Mouse (Mus musculus) lung, embryonic 16.5 days (tissue): ENCODE measurements around the gene Klhdc10. TPM values are rescaled to one million over a fixed set of nuclear protein-coding genes. Genes with fewer than 3 reads are reported as not detected.

ENCODE experiments used
- ATAC-seq: fragments of 200-750 bp; cut with Nextera tagmentation; 2 replicates; pipeline ENCODE4 v1.8.0; 2017; ENCODE audit warnings: low read depth, mild to moderate bottlenecking, moderate library complexity
- H3K27ac ChIP-seq: fragments of 300-500 bp; sonication (generic); 2 replicates; pipeline ENCODE4 v1.5.1; 2014; ENCODE audit warnings: mild to moderate bottlenecking, control low read depth, low read length
- H3K27me3 ChIP-seq: fragments of 300-500 bp; sonication (generic); 2 replicates; pipeline ENCODE4 v1.6.1; 2014; ENCODE audit warnings: low read depth, low read length, mixed read lengths; ENCODE audit not compliant: control insufficient read depth, insufficient read depth
- H3K36me3 ChIP-seq: fragments of 300-500 bp; sonication (generic); 2 replicates; pipeline ENCODE4 v1.6.1; 2014; ENCODE audit warnings: low read length; ENCODE audit not compliant: control insufficient read depth, insufficient read depth
- H3K4me1 ChIP-seq: fragments of 300-500 bp; sonication (generic); replicated peaks from 2 replicates; pipeline ENCODE4 v1.6.1; 2014; ENCODE audit warnings: low read length, mixed read lengths; ENCODE audit not compliant: control insufficient read depth, insufficient read depth
- H3K4me2 ChIP-seq: fragments of 300-500 bp; sonication (generic); 2 replicates; pipeline ENCODE4 v1.6.1; 2014; ENCODE audit warnings: low read depth, low read length, control low read depth
- H3K4me3 ChIP-seq: fragments of 300-500 bp; sonication (generic); 2 replicates; pipeline ENCODE4 v1.5.1; 2014; ENCODE audit warnings: mild to moderate bottlenecking, low read length, control low read depth
- H3K9ac ChIP-seq: fragments of 300-500 bp; sonication (generic); 2 replicates; pipeline ENCODE4 v1.6.1; 2014; ENCODE audit warnings: low read length, control low read depth
- H3K9me3 ChIP-seq: fragments of 300-500 bp; sonication (generic); 2 replicates; pipeline ENCODE4 v1.6.1; 2016; ENCODE audit warnings: low read length; ENCODE audit not compliant: control insufficient read depth
- WGBS: fragments of 180-500 bp; shearing (Covaris S2); extraction: QIAGEN DNeasy Blood & Tissue Kit; methylation state at CpG from one replicate; pipeline ENCODE4 v1.1.7; 2014; 5-methylcytosine and 5-hydroxymethylcytosine counted together
- polyA plus RNA-seq: library from polyadenylated mRNA; unstranded; fragments of >200 nt; fragmentation: Nextera tagmentation; extraction: Ambion mirVana; gene quantifications from 2 replicates; pipeline ENCODE4 v1.2.1, GENCODE M21; 2015

The Klhdc10 gene
- polyA plus RNA-seq, 1 experiment from 2014 or later = 22.6 TPM

DNA sequence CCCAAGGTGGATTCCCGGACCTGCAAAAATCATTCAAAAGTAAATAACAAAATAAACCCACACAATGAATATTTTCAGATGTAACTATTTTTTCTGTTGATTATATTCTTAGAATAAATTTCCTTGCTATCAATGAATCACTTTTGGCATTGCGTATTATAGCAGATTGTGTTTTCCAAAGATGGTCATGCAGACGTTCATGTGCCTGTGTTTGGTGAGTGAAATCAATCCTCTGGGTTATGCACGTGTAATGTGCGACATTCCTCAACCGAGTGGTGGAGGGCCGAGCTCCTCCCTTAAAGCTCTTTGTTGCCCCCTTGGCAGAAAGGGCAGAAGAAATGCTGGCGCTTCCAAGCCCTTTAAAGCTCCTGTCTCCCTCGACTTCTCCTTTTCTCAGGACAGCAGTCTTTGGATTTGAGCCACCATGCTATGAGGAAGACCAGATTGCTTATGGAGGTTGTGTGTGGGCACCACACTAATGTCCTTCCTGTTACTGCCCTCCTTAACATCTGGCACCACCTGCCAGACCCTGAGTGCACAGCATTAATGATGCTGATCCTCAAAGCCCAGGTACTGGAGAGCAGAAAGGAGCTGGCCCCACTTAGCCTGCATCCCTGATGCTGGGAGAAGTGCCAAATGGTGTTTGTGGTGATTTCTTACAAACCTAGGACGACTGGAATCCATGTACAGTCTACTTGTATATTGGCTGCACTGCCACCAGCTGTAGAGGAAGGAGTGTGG lies 74.5 kb downstream of the Klhdc10 start:
- peaks cover 3% of the 10 kb centered on the region; the same call in 1 of the 2 replicates for H3K36me3 ChIP-seq
- no peaks in the 10 kb centered on the region for H3K9me3 ChIP-seq
- no peak overlapping the region for H3K4me2 ChIP-seq
- H3K4me1 ChIP-seq = peaks cover 13% of the 10 kb centered on the region
- 38% methylated on average over 10 of the region's 10 CpGs for WGBS
- H3K4me3 ChIP-seq = no peak overlapping the region
- H3K27ac ChIP-seq = peak overlapping the region; percentile 95
- H3K27me3 ChIP-seq = no peaks in the 10 kb centered on the region
- ATAC-seq = no peak
- no peak overlapping the region for H3K9ac ChIP-seq

DNA sequence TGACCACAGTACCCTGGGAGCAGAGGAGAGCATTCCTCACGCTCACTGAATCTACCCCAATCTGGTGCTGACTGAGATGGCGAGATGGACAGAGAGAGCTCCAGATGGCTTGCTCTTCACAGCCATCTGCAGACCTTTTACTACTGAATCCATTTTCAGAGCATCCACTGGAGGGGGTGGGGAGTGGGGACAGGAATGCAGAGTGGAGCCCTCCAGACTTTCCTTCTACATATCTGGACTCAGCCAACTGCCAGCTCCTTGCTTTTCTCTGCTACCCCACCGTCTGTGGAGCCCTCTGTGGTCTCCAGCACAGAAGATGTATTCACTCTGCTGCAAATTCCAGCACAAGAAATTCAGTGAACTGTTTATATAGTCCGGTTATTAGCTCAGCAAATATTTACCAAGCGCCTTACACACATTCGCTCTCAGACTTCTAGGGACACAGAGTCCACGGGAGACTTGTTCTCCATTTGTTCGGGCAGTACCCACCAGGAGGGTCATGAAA lies 75.6 kb downstream of the Klhdc10 start:
- ATAC-seq = peak; percentile 85
- no peaks in the 10 kb centered on the region for H3K9me3 ChIP-seq
- peaks cover 13% of the 10 kb centered on the region for H3K4me1 ChIP-seq
- 36% methylated on average over 8 of the region's 8 CpGs for WGBS
- H3K9ac ChIP-seq = no peak overlapping the region
- peak overlapping the region; percentile 95 for H3K27ac ChIP-seq
- no peak overlapping the region for H3K4me2 ChIP-seq
- H3K4me3 ChIP-seq = no peak overlapping the region
- no peaks in the 10 kb centered on the region for H3K27me3 ChIP-seq
- H3K36me3 ChIP-seq = peaks cover 6% of the 10 kb centered on the region; the same call in 1 of the 2 replicates

DNA sequence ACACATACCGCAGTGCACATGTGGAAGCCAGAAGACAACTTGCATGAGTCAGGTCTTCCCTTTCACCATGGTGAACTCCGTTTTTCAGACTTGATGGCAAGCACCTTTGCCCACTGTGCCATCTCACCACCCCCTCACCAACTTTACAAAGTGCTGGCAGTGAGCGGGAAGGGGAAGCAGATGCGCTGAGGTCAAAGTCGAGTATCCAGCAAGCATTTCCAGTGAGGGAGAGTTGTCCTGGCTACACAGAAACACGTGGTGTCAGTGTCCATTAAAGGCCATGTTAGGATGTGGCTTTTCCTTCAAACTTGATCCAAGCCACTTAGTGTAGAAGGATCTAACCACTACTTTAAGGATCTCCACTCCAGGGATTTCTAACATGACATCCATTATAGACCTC lies 76.1 kb downstream of the Klhdc10 start:
- peak overlapping the region; percentile 95 for H3K27ac ChIP-seq
- H3K27me3 ChIP-seq = no peaks in the 10 kb centered on the region
- H3K36me3 ChIP-seq = peaks cover 10% of the 10 kb centered on the region
- peaks cover 13% of the 10 kb centered on the region for H3K4me1 ChIP-seq
- no peak overlapping the region for H3K4me2 ChIP-seq
- H3K4me3 ChIP-seq = no peak overlapping the region
- 62% methylated on average over 6 of the region's 6 CpGs for WGBS
- H3K9ac ChIP-seq = no peak overlapping the region
- ATAC-seq = no peak; the same call in 1 of the 2 replicates
- no peaks in the 10 kb centered on the region for H3K9me3 ChIP-seq

DNA sequence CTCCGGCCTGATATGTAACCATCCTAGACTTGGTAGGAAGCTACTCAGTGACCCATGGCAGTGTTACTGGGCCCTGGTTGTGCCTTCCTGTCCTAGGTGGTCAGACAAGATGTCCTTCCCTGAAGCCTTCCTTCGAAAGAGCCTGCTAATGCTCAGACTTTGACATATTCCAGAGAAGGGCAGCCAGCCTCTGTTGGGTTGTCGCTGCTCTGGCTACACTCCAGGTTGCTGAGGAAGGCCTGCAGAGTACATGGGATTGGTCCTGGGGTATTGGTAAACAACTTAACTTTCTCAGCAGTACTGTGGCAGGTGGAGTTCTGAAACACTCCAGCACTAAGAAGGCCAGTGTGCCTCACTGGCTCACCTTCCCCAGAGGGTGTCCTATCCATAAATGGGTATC lies 77.8 kb downstream of the Klhdc10 start:
- peaks cover 18% of the 10 kb centered on the region for H3K36me3 ChIP-seq
- ATAC-seq = no peak

DNA sequence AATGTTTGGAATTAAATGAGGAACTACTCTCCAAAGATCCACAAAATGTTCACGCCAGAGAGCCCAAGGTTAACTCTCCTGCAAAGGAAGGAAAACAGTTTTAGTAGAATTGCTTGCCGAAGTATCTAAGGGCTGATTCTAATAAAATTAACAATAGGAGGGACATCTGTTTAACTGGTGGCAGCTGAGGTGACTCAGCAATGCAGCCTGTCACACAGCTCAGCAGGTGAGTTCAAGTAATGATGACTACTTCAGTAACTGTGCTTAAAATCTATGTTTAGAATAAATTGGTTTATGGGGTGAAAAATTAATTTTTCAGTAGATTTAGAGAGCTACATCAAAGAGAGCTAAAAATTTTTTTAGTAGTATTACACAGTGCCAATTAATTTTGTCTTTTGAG lies 81.2 kb downstream of the Klhdc10 start:
- no peaks in the 10 kb centered on the region for H3K27me3 ChIP-seq
- H3K4me2 ChIP-seq = no peak overlapping the region
- no peak overlapping the region for H3K27ac ChIP-seq
- WGBS = 82% methylated on average over 2 of the region's 2 CpGs
- no peak overlapping the region for H3K9ac ChIP-seq
- no peaks in the 10 kb centered on the region for H3K9me3 ChIP-seq
- peaks cover 43% of the 10 kb centered on the region for H3K36me3 ChIP-seq
- peaks cover 2% of the 10 kb centered on the region; the same call in 1 of the 2 replicates for H3K4me1 ChIP-seq
- ATAC-seq = no peak
- no peak overlapping the region for H3K4me3 ChIP-seq

More for the DNA sequence above, 77.8 kb downstream of the Klhdc10 start:
- Histone ChIP-seq H3K4me1 (peaks cover 13% of the 10 kb centered on the region), H3K9ac (no peak overlapping the region), H3K27me3 (no peaks in the 10 kb centered on the region), H3K9me3 (no peaks in the 10 kb centered on the region), H3K4me2 (no peak overlapping the region), H3K4me3 (no peak overlapping the region), H3K27ac (no peak overlapping the region)
- 94% methylated on average over 3 of the region's 3 CpGs for WGBS

DNA sequence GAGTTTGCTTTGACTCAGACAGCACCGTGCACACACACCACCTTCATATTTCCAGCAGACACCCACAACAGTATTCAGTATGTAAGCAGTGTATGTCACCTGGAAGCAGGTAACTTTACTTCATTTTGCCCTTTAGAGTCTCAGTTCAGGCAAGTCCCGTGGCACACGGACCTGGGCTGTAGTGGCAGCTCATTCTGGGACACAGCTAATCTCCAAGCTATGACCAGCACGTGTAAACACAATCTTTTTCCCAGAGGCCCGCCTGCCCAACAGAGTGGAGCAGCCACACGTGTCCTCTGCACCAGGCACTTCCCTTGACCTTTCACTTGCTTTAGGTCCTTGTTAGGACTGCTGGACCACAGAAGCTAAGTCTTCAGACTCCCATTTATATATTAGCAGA lies 84.8 kb downstream of the Klhdc10 start:
- no peak overlapping the region for H3K4me3 ChIP-seq
- no peaks in the 10 kb centered on the region for H3K9me3 ChIP-seq
- H3K4me1 ChIP-seq = no peaks in the 10 kb centered on the region
- no peak overlapping the region for H3K27ac ChIP-seq
- H3K9ac ChIP-seq = no peak overlapping the region
- ATAC-seq = no peak
- H3K36me3 ChIP-seq = peaks cover 55% of the 10 kb centered on the region
- H3K27me3 ChIP-seq = no peaks in the 10 kb centered on the region
- H3K4me2 ChIP-seq = no peak overlapping the region
- WGBS = 81% methylated on average over 6 of the region's 6 CpGs

DNA sequence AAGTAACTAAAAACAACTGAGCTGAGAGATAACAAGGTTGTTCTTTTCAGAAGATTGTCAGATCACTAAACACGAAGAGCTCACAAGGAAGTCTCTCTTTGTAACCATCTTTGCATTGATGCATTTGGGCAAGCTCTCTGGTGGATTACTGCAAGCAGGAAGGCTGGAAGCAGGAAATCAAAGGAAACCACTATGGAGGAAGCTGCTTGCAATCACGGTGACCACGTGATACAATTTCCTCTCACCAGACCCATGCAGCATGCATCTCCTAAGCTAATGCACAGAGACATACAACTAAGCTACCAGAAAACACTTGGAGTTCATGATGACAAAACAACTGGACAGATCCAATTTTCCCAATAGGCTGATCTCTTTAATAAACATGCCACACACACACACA lies 97.4 kb downstream of the Klhdc10 start:
- Histone ChIP-seq H3K36me3 (peaks cover 42% of the 10 kb centered on the region), H3K4me2 (no peak overlapping the region), H3K27ac (no peak overlapping the region), H3K9ac (no peak overlapping the region), H3K27me3 (no peaks in the 10 kb centered on the region), H3K4me3 (no peak overlapping the region), H3K4me1 (no peaks in the 10 kb centered on the region), H3K9me3 (no peaks in the 10 kb centered on the region)
- no peak for ATAC-seq
- 72% methylated on average over 3 of the region's 3 CpGs for WGBS

Other genes starting within 250 kb of the Klhdc10 start
- 40.6 and 42.5 TPM in 2 replicates for gene Ube2h, start 97.3 kb upstream of the Klhdc10 start, polyA plus RNA-seq
- 53.5 and 56.3 TPM in 2 replicates for gene Zc3hc1, start 10.8 kb upstream of the Klhdc10 start, polyA plus RNA-seq
- gene Tmem209, start 107.9 kb downstream of the Klhdc10 start, polyA plus RNA-seq = 33.9 and 38.5 TPM in 2 replicates
- 0.19 TPM in 1 of 2 replicates, not detected in the other for gene Ssmem1, start 108.0 kb downstream of the Klhdc10 start, polyA plus RNA-seq
- gene Cpa2, start 139.7 kb downstream of the Klhdc10 start, polyA plus RNA-seq = 5.2 and 6.0 TPM in 2 replicates
- 0.08 TPM in 2 replicates for gene Cpa4, start 166.5 kb downstream of the Klhdc10 start, polyA plus RNA-seq
- 0.33 TPM in 1 of 2 replicates, not detected in the other for gene Cpa5, start 209.1 kb downstream of the Klhdc10 start, polyA plus RNA-seq
- 5.4 and 5.7 TPM in 2 replicates for gene Cpa1, start 237.3 kb downstream of the Klhdc10 start, polyA plus RNA-seq